Mouse (Mus musculus) hindbrain, embryonic 13.5 days (tissue): ENCODE measurements at regions not wholly inside any gene's neighbourhood (a gene's known extent, or its start where the extent isn't known, plus 50 kb on each side); places are given as distances from the start of the nearest gene placed in this dataset.
A peak's percentile ranks its signal among the peaks of the same experiment; 100 is the strongest.

ENCODE experiments used
- ATAC-seq: fragments of 200-750 bp; cut with Nextera tagmentation; 2 replicates; pipeline ENCODE4 v1.8.0; 2017; ENCODE audit warnings: moderate TSS enrichment; ENCODE audit not compliant: low FRiP score
- H3K27ac ChIP-seq: fragments of 300-500 bp; sonication (generic); 2 replicates; pipeline ENCODE4 v1.5.1; 2015; ENCODE audit warnings: inconsistent platforms, mild to moderate bottlenecking, moderate library complexity
- H3K27me3 ChIP-seq: fragments of 300-500 bp; sonication (generic); 2 replicates; pipeline ENCODE4 v1.6.1; 2015; ENCODE audit warnings: mild to moderate bottlenecking, inconsistent platforms
- H3K36me3 ChIP-seq: fragments of 300-500 bp; sonication (generic); 2 replicates; pipeline ENCODE4 v1.6.1; 2015; ENCODE audit warnings: mild to moderate bottlenecking, inconsistent platforms
- H3K4me1 ChIP-seq: fragments of 300-500 bp; sonication (generic); replicated peaks from 2 replicates; pipeline ENCODE4 v1.6.1; 2015; ENCODE audit warnings: inconsistent platforms
- H3K4me2 ChIP-seq: fragments of 300-500 bp; sonication (generic); 2 replicates; pipeline ENCODE4 v1.6.1; 2015; ENCODE audit warnings: inconsistent platforms, mild to moderate bottlenecking, moderate library complexity
- H3K4me3 ChIP-seq: fragments of 300-500 bp; sonication (generic); 2 replicates; pipeline ENCODE4 v1.5.1; 2015; ENCODE audit warnings: mild to moderate bottlenecking, inconsistent platforms
- H3K9ac ChIP-seq: fragments of 300-500 bp; sonication (generic); 2 replicates; pipeline ENCODE4 v1.6.1; 2015; ENCODE audit warnings: mild to moderate bottlenecking, inconsistent platforms
- H3K9me3 ChIP-seq: fragments of 300-500 bp; sonication (generic); 2 replicates; pipeline ENCODE4 v1.6.1; 2016; ENCODE audit warnings: inconsistent platforms
- WGBS: fragments of 180-500 bp; shearing (Covaris S2); methylation state at CpG from one replicate; pipeline ENCODE4 v1.1.7; 2015; 5-methylcytosine and 5-hydroxymethylcytosine counted together

DNA sequence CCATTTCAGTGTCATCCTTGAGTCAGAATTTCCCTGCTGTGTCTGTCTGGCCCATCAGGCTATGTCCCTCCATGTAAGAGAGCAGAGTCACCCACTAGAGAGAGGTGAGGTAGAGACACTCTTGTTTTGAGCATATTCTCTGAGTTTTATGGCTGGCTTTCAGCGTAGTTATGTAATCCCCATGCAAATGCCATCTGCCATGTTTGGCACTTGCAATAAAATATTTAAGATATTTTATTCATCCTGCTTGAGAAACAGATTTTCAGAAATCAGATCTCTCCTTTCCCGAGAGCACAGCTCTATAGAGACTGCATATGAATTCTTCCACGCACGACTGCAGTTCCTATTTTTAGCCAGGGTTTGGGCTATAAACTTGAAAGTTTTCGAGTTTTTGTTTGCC lies 331.1 kb downstream of the Slc4a3 start:
- H3K9ac ChIP-seq = no peak overlapping the region
- ATAC-seq = no peak
- 85% methylated on average over 5 of the region's 5 CpGs for WGBS
- H3K27me3 ChIP-seq = no peaks in the 10 kb centered on the region
- no peak overlapping the region for H3K4me3 ChIP-seq
- no peaks in the 10 kb centered on the region for H3K4me1 ChIP-seq
- H3K9me3 ChIP-seq = no peaks in the 10 kb centered on the region
- no peaks in the 10 kb centered on the region for H3K36me3 ChIP-seq
- H3K4me2 ChIP-seq = no peak overlapping the region
- H3K27ac ChIP-seq = no peak overlapping the region

DNA sequence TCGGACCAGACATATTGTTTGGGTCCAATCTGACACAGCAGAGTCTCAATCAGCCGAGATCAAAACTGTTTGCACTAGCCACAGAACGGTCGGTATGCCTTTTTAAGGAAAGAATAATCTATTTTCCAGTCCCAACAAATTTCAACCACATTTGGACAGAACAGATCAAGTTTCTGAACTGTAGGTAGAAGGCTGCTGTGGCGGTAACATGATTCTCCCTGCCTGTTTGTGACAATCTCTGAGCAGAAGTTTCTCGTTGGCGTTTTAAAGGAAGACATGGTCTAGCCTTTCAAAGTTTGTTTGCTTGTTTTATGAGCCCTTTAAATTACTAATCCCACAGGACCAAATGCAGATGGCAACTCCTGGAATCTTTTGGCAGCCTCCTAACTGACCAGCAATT lies 339.6 kb downstream of the Slc4a3 start:
- 79% methylated on average over 7 of the region's 7 CpGs for WGBS
- Histone ChIP-seq H3K4me1 (peaks cover 20% of the 10 kb centered on the region), H3K36me3 (no peaks in the 10 kb centered on the region), H3K9me3 (no peaks in the 10 kb centered on the region), H3K9ac (no peak overlapping the region), H3K27ac (no peak overlapping the region), H3K27me3 (no peaks in the 10 kb centered on the region), H3K4me2 (no peak overlapping the region), H3K4me3 (no peak overlapping the region)
- ATAC-seq = no peak

DNA sequence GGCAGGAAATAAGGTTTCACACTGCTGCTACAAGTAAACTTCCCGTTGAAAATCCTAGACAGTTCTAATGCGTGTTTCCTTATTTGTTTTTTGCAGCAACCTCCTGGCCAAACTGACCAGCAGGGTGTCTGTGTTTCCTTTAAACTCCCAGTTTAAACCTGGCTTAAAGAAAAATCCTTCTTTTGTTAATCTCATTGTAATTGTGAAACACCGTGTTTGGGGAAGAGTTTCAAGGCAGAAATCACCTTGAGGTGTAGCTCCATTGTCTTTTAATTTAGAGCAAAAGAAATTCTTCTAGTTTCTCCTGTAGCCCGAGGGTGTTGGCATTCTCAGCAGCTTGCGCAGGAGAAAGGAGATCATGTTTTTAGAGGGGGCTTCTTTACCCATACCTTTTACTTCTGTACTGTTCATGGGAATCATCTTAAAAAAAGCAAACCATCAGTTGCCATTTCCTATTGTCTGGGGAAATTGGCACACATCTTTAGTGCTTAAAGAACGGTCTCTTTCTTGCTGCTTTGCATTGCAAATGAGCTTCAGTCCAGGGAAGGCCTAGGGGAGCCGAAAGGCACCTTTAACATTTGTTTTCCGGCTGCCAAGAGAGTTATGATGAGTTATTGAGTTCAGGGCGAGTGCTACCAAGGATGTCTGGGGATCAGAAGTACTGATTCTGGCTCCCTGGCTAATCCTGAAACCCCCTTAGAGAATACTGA lies 342.6 kb downstream of the Slc4a3 start:
- H3K4me2 ChIP-seq = no peak overlapping the region
- H3K36me3 ChIP-seq = no peaks in the 10 kb centered on the region
- no peak overlapping the region for H3K9ac ChIP-seq
- no peak for ATAC-seq
- H3K9me3 ChIP-seq = peaks cover under 1% of the 10 kb centered on the region; the same call in 1 of the 2 replicates
- no peak overlapping the region for H3K4me3 ChIP-seq
- H3K27ac ChIP-seq = no peak overlapping the region
- H3K4me1 ChIP-seq = peaks cover 23% of the 10 kb centered on the region
- no peaks in the 10 kb centered on the region for H3K27me3 ChIP-seq
- WGBS = 12% methylated on average over 9 of the region's 9 CpGs

GRCm38 (mm10) chr1:75889847-75890591 lies 344.0 kb downstream of the Slc4a3 start:
- H3K27ac ChIP-seq = no peak overlapping the region
- WGBS = 74% methylated on average over 4 of the region's 4 CpGs
- H3K9me3 ChIP-seq = peaks cover 2% of the 10 kb centered on the region; the same call in 1 of the 2 replicates
- no peaks in the 10 kb centered on the region for H3K36me3 ChIP-seq
- no peak for ATAC-seq
- no peaks in the 10 kb centered on the region for H3K27me3 ChIP-seq
- H3K9ac ChIP-seq = no peak overlapping the region
- H3K4me1 ChIP-seq = peaks cover 23% of the 10 kb centered on the region
- H3K4me3 ChIP-seq = no peak overlapping the region
- no peak overlapping the region for H3K4me2 ChIP-seq

GRCm38 (mm10) chr1:75890636-75891276 lies 344.7 kb downstream of the Slc4a3 start:
- no peak overlapping the region for H3K4me3 ChIP-seq
- H3K27me3 ChIP-seq = no peaks in the 10 kb centered on the region
- peak overlapping the region; percentile 58 for H3K27ac ChIP-seq
- WGBS = 64% methylated on average over 10 of the region's 10 CpGs
- peaks cover 2% of the 10 kb centered on the region; the same call in 1 of the 2 replicates for H3K9me3 ChIP-seq
- no peak overlapping the region for H3K4me2 ChIP-seq
- H3K9ac ChIP-seq = no peak overlapping the region
- H3K36me3 ChIP-seq = no peaks in the 10 kb centered on the region
- peak; percentile 61; the same call in 1 of the 2 replicates for ATAC-seq
- peaks cover 23% of the 10 kb centered on the region for H3K4me1 ChIP-seq

- H3K9ac ChIP-seq = no peak overlapping the region
- H3K27me3 ChIP-seq = no peaks in the 10 kb centered on the region
- H3K4me2 ChIP-seq = no peak overlapping the region
- no peak overlapping the region for H3K27ac ChIP-seq
- H3K9me3 ChIP-seq = peaks cover 2% of the 10 kb centered on the region; the same call in 1 of the 2 replicates
- H3K36me3 ChIP-seq = no peaks in the 10 kb centered on the region
- no peak overlapping the region for H3K4me3 ChIP-seq
- no peak for ATAC-seq
- 0 out of 2 replicates have a peak, but pooled peaks cover 3% of the 10 kb centered on the region for H3K4me1 ChIP-seq
- WGBS = 88% methylated on average over 1 of the region's 1 CpGs
Measured at GRCm38 (mm10) chr1:75895550-75895949, 349.5 kb downstream of the Slc4a3 start.

- Histone ChIP-seq H3K4me3 (no peak overlapping the region), H3K27me3 (no peaks in the 10 kb centered on the region), H3K36me3 (no peaks in the 10 kb centered on the region), H3K9ac (no peak overlapping the region), H3K27ac (no peak overlapping the region), H3K4me2 (no peak overlapping the region), H3K4me1 (peaks cover 7% of the 10 kb centered on the region), H3K9me3 (no peaks in the 10 kb centered on the region)
- no peak for ATAC-seq
- WGBS = 38% methylated on average over 1 of the region's 1 CpGs
Measured at GRCm38 (mm10) chr1:75901146-75901545, 355.1 kb downstream of the Slc4a3 start.

- H3K4me2 ChIP-seq = no peak overlapping the region
- H3K36me3 ChIP-seq = no peaks in the 10 kb centered on the region
- H3K27ac ChIP-seq = no peak overlapping the region
- H3K9me3 ChIP-seq = no peaks in the 10 kb centered on the region
- H3K27me3 ChIP-seq = no peaks in the 10 kb centered on the region
- 35% methylated on average over 9 of the region's 9 CpGs for WGBS
- H3K4me1 ChIP-seq = peaks cover 7% of the 10 kb centered on the region
- no peak for ATAC-seq
- no peak overlapping the region for H3K4me3 ChIP-seq
- H3K9ac ChIP-seq = no peak overlapping the region
Measured at GRCm38 (mm10) chr1:75905699-75906470, 359.8 kb downstream of the Slc4a3 start.

DNA sequence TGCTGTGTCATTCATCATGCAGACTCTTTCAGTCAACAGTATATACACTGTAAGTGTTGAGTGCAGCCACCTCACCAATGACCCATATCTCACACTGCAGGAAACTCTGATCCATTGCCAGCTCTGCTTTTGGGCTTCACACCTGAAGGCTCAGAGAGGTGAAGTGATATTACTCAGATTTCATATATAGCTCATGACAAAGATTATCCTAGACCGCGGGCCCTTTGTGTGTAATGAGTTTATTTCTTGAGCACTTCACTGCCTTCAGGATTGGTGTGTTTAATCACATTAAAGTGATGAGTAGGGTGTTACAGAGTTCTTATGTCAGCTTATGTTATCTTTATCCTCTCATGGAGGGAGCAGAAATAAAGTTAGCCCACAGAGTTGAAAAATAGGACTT lies 369.2 kb downstream of the Slc4a3 start:
- no peak for ATAC-seq

GRCm38 (mm10) chr1:75916181-75916580 lies 370.1 kb downstream of the Slc4a3 start:
- Histone ChIP-seq H3K9ac (no peak overlapping the region), H3K27me3 (no peaks in the 10 kb centered on the region), H3K4me3 (no peak overlapping the region), H3K27ac (no peak overlapping the region), H3K4me1 (0 out of 2 replicates have a peak, but pooled peaks cover 6% of the 10 kb centered on the region), H3K4me2 (no peak overlapping the region), H3K36me3 (no peaks in the 10 kb centered on the region), H3K9me3 (no peaks in the 10 kb centered on the region)
- WGBS = 60% methylated on average over 2 of the region's 2 CpGs
- ATAC-seq = no peak

More for the DNA sequence above, 369.2 kb downstream of the Slc4a3 start:
- no peaks in the 10 kb centered on the region for H3K9me3 ChIP-seq
- WGBS = 94% methylated on average over 2 of the region's 2 CpGs
- no peak overlapping the region for H3K4me3 ChIP-seq
- no peak overlapping the region for H3K9ac ChIP-seq
- no peaks in the 10 kb centered on the region for H3K27me3 ChIP-seq
- H3K4me1 ChIP-seq = 0 out of 2 replicates have a peak, but pooled peaks cover 6% of the 10 kb centered on the region
- H3K36me3 ChIP-seq = no peaks in the 10 kb centered on the region
- no peak overlapping the region for H3K27ac ChIP-seq
- no peak overlapping the region for H3K4me2 ChIP-seq

GRCm38 (mm10) chr1:75919134-75919533 lies 373.1 kb downstream of the Slc4a3 start:
- H3K4me1 ChIP-seq = 0 out of 2 replicates have a peak, but pooled peaks cover 6% of the 10 kb centered on the region
- no peak for ATAC-seq
- no peak overlapping the region for H3K4me2 ChIP-seq
- WGBS = 61% methylated on average over 2 of the region's 2 CpGs
- H3K27ac ChIP-seq = no peak overlapping the region
- no peaks in the 10 kb centered on the region for H3K36me3 ChIP-seq
- no peaks in the 10 kb centered on the region for H3K9me3 ChIP-seq
- H3K9ac ChIP-seq = no peak overlapping the region
- no peak overlapping the region for H3K4me3 ChIP-seq
- H3K27me3 ChIP-seq = 0 out of 2 replicates have a peak, but pooled peaks cover under 1% of the 10 kb centered on the region

- no peak overlapping the region for H3K4me2 ChIP-seq
- peaks cover 14% of the 10 kb centered on the region for H3K4me1 ChIP-seq
- no peak for ATAC-seq
- no peaks in the 10 kb centered on the region for H3K36me3 ChIP-seq
- 78% methylated on average over 8 of the region's 8 CpGs for WGBS
- H3K27me3 ChIP-seq = 0 out of 2 replicates have a peak, but pooled peaks cover 4% of the 10 kb centered on the region
- H3K9ac ChIP-seq = no peak overlapping the region
- H3K4me3 ChIP-seq = no peak overlapping the region
- no peak overlapping the region for H3K27ac ChIP-seq
- H3K9me3 ChIP-seq = no peaks in the 10 kb centered on the region
Measured at GRCm38 (mm10) chr1:75925046-75925445, 379.0 kb downstream of the Slc4a3 start.
